Mouse (Mus musculus) CD4-positive helper T cell, adult 2 months (primary cell): Measurements from ENCODE around the gene P3h4.

ENCODE experiments used
- DNase-seq: peaks from one replicate; pipeline ENCODE4 v3.0.0-alpha.2; 2012; ENCODE audit warnings: low read depth, missing footprints, low spot score

Gene P3h4

DNA sequence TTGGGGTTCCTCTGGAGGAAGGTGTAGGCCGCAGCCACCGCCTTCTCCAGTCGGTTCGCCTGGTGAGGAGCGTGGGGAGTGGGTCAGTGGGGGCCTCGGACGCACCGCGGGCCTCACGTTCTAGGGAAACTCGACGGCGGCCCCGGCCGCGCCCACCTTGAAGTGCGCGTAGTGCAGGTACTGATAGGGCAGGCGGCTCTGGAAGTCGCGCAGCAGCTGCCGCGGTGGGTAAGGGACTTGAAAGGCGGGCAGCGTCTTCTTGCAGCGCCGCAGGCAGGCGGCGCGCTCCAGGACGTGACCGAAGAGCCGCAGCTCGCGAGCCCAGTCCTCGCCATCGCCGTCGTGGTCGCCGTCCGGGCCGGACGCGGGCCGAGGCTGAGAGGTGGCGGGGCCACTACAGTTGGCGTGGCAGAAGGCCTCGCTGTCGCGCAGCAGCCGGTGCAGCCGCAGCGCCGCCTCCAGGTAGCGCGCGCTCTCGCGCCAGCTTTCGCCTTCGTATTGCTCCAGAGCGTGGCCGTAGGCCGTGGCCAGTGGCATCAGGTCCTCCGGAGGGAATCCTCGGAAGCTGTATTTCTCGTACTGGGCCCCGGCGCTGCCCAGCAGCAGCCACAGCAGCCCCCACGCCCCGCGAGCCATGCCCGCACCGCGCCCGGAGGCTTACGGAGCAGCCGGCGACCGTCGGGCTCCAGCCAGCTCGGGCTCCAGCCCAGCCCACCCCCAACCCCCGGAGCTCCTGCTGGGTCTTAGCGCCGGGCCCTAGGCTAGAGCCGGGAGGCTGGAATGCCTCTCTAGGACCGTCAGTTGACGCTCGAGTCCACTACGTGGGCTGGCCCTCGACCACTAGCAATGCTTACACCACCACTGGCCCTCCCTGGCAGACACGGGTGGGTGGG, at the start of gene P3h4:
Gene P3h4, minus strand, starts transcription at position 816 of the 893 bp plus-strand sequence.
- peak; percentile 53 for DNase-seq

DNA sequence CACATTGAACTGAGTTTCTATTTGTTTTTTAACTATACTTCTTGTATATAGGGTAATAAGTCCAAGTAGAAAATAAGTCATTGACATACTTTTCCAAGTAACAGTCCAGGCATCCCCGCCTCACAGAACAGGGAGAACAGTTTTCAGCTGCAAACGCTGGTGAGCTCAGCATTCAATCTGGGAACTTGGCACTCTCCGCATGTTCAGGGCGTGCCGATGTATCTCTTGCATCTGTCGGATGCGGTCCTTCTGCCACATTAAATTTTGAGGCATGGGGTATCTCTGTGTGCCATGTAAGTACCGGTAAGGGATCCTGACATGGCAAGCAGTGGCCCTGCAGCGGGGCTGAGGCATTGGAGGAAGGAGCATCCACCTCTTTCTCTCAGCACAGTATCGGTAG, 48.1 kb upstream of the P3h4 start:
- DNase-seq, result no peak

DNA sequence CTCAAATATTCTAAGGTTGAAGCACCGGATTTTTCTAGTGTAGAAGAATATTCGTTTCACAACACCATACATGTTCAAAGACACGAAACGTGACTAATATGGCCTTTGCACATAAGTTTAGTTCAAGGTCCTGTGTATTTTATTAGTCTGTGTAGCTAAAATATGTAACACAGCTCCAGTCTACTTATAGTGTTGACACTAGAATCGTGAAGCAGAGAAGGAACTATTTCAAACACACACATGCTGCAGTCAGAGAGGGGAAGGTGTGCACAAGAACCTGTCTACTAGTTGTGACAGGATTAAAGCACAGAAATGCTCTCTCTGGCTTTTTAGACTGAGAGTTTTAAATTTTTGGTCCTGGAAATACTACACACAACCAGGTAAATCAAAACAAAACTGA, 43.1 kb upstream of the P3h4 start:
- DNase-seq, result no peak

DNA sequence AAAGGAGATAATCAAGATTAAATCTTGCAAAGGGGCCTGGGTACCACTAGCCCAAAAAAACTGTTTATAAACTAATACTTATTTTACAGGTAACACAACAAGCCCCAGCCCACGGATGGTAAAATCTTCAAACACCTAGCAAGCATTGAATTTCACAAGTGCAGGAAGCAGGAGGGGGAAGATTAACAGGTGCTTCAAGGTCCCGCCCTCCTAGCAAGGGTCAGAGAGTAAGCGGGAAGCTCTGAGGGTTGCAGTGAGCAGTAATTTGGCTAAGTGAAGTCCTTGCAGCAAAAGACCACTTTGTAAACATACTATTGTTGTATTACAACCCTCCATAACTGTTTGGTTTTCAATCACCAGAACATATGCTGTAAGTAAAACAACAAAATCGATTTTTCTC, 42.6 kb upstream of the P3h4 start:
- DNase-seq, result no peak

DNA sequence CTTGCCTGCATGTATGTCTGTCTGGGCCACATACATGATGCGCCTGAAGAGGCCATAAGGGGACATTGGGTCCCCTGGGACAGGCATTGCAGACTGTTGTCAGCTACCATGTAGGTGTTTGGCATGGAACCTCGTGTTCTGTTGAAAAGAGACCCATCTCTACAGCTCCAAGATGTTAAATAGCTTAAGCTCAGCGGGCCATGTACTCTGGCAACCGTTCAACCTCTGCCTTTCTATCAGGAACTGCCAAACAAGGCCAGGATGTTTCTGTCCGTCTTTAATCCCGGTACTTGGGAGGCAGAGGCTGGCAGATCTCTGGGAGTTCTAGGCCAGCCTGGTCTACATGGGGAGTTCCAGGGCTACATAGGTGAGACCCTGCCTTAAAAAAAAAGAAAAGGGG, 28.0 kb upstream of the P3h4 start:
- no peak for DNase-seq

DNA sequence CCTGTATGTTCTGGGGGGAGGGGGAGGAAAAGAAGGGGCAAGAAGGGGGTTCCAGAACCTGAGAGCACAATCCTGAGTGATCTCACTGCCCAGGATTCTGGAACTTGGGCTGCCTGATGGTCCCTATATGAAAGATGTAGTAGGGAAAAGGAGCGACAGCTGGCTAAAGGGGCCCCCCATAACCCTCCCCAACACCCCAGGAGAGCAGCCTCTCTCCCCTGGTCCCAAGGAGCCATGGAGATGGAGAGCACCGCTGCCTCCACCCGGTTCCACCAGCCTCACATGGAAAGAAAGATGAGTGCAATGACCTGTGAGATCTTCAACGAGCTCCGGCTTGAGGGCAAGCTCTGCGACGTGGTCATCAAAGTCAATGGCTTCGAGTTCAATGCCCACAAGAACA, 27.2 kb upstream of the P3h4 start, which contains the start of the genes Nt5c3b and Klhl10:
Gene Nt5c3b, minus strand, starts transcription at position 12 of the 400 bp plus-strand sequence.
Gene Klhl10, plus strand, starts transcription at position 121 of the 400 bp plus-strand sequence.
- no peak for DNase-seq

DNA sequence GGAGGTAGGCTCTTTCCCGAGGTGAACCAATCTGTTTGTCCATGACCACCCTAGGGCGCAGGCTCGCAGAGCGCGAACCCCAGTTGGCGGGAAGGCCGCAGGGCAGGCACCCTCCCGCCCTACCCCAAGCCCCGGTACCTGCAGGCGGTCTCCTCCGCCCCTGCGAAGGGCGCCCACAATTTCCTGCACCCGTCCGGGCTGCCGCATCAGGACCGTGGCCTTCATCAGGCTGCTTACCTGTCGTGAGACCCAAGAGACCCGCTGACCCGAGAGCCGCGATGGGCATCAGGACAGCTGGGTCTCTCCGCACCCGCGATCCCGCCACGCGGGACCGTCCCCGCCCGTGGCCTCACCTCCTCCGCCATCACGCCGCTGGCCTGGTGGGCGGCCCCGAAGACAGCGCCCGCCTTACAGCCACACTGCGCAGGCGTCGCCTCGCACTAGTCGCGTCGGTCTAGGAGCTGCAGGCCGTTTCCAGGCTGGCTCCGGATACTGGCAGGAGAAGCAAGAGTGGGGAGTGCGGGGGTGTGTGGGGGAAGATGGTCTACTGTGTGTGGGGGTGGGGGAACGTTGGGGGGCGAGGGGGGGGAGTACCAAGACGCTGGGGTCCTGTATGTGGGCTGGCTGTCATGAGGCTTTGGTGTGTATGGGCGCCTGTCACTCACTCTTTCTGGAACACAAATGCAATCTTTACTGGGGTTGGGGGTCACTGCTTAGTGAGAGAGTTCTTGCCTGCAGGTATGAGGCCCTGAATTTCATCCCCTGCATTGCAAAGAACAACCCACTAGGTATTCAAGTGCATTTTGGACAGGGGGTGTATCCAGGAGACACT, 26.3 kb upstream of the P3h4 start:
- DNase-seq, result peak; percentile 90

DNA sequence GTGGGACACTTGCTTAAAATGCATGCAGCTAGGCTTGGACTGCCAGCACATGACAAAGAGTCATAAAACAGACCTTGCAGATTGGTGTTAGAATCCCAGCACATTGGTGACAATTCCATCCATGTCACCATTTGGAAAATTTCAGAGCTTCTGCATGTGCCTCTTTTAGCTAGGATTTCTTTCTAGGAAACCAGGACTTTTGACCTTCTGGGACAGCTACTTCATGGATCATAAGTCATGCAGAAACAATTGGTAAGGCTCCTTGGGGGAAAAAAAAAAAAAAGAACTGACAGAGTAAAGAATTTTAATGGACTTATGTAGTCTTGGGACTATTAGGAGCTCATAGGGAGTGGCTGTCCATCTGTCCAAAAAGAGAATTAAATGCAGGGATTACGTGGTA, 23.3 kb upstream of the P3h4 start:
- DNase-seq, result no peak

DNA sequence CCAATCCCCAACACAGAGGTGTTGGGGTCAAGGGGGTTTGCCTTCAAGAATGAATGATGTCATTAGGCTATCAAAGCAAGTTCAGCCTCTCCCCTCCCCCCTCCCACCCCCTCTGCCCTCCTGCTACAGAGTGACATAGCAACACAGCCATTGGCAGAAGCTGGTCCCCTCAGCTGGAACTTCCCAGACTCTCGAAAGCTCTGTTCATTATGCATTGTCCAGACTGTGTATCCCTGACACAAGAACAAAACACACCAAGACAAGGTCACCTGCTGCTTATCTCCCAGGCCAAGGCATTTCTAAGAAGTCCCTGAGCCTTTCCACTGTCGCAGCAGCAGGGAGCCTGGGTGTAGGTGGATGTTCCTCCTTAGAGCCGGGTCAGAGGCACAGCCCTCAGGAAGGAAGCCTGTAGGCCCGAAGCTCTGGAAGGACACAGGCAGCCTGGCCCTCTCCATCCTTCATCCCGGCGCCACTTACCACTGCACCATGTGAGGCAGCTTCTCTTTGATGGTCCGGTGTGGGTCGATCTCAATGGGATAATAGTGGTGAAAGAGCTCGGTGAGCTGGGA, 21.1 kb upstream of the P3h4 start:
- DNase-seq, result no peak

GRCm38 (mm10) chr11:100432002-100432401, 17.4 kb upstream of the P3h4 start:
- DNase-seq, result no peak

DNA sequence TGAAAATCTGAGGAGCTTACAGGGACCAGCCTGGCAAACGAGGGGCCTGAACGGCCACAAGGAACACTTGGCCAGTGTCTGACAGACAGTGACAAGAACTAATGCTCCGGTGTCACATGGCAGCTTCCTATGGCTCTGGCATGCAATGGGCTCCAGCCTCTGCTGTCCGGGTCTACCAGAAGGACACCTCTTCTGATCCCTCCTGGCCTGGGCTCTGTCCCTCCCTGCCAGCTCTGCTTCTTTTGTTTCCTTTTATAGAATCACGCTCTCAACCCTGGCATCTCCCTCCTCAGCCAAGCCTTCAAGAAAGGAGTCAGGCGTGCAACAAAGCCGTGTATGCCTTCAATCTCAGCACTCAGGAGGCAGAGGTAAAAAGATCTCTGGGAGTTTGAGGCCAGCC, 15.4 kb upstream of the P3h4 start:
- no peak for DNase-seq

- no peak for DNase-seq
These were observed 14.1 kb upstream of the P3h4 start for GRCm38 (mm10) chr11:100428612-100429199.

DNA sequence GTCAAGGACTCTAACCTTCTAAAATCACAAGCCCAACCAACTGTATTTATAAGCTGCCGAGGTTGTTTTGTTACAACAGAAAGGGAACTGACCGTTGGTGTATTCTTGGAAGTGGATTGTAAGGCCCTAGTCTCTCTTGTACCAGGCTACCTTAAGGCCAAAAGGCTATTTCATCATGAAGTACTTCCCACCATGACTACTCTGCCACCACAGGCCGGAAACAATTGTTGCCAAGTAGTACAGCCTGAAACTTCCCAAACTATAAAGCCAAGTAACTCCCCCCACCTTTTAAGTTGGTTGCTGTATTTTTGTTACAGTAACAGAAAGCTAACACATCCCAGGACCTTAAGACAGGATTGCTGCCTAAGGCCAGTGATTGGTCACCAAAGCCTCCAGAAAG, 12.2 kb upstream of the P3h4 start:
- DNase-seq, result no peak

DNA sequence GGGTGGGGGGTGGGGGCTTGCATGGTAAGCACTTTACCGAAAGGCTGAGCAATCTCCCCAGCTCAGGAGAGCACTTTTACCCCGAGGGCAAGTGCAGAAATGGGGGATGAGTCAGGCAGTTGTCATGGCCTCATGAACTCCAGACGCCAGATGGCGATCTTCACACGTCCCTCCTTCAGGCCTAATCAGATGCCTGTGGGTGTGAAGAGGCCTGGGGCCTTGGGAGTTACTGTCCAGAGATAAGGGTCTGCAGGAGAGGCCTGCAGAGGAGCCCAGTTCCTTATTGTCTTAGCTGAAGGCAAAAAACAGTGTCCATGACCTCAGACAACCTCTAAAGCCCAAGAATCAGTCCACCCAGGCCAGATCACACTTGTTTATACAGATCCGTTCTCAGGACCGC, 11.2 kb upstream of the P3h4 start:
- DNase-seq, result peak; percentile 43

DNA sequence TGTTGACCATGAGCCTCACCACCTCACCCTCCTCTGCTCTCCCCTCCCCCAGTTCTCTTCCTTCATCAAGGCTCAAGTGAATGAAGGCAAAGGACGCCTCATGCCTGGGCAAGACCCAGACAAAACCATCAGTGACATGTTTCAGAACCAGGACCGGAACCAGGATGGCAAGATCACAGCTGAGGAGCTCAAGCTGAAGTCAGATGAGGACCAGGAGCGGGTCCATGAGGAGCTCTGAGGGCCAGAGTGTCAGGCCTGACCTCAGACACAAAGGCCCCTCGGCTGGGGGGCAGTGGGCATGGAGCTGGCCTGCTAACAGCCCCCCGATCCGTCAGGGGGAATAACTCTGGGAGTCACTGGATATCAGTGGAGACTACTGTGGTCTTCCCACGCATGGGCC, 9.2 kb upstream of the P3h4 start:
- DNase-seq, result no peak

- DNase-seq, result no peak
These were observed 6.9 kb upstream of the P3h4 start for GRCm38 (mm10) chr11:100421537-100421936.

DNA sequence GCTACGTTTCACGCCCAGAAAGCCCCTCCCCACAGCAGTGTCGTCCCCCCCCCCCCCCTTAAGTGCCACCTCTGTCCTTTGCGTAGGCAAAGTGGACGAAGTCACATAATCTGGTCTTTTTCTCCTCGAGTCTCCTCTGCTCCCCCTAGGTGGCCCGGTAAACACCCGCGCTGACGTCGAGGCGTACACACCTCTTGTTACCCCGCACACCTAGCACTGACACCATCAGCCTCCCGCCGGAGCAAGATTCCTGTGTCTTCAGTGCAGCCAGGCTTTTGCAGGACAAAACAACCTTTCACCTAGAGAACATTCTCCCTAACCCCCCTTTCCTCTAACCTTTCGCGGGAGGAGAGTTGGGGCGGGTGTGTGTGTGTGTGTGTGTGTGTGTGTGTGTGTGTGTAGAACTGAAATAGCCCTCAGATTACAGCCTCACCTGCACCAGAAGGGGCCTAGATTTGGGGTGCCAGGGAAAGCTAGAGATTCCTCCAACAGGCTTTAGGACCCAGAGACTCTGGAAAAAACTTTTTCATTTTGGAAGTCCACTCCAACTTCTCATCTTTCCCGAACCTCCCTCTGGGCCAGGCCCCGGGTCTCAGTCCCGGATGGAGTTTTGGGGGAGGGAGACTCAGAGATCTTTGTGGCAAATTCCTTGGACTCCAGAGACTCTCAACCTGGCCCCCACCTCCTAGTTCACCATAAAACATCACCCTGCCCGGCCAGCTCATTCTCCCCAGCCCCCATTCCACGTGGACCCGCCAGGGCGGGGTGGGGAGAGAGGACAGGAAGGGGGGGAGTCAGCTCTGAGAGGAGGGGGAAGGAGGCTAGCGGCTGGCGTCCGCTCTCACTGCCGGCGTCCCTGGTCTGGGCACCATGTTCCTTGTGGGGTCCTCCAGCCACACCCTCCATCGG, 532 bp upstream of the P3h4 start, which contains the start of gene Fkbp10:
Gene Fkbp10, plus strand, starts transcription at position 784 of the 909 bp plus-strand sequence.
- peak; percentile 27 for DNase-seq

- DNase-seq, result no peak
These were observed 1.1 kb downstream of the P3h4 start for GRCm38 (mm10) chr11:100413541-100413940.

DNA sequence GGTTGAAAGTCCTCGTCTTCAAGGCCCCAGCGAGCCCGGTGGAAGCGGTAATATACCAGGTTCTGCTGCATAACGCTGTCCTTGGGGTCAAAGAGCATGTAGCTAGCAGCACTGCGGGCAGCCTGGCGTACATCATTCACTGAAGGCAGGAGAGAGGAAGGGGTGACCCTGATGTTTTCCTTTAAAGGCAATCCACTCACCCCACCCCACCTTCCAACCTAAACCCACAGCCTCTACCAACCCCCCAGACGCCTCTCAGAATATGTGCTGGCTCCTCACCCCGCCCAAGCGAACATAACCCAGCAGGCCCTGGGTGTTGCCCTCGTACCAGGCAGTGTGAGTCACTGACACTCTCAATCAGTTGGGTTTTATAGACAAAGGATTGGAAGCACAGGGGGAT, 2.9 kb downstream of the P3h4 start:
- DNase-seq, result no peak

DNA sequence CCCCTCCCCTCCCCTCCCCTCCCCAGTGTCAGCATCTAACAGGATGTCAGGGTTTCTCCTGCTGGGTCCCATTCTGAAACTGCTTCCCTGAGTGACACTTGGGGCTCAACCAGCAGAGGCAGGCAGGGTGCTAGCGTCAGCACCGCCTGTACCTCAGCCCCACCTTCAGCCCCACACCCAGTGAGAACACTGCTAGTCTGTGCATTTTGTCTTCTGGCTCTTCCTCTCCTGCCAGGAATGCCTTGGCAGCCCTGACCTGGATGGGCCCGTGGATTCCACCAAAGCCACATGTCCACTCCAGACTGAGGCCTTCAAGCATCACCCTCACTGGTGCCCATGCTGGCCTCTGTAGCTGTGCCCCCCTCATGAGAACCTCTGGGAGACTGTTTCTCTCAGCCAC, 5.0 kb downstream of the P3h4 start:
- DNase-seq, result no peak
